Mouse (Mus musculus) liver, embryonic 14.5 days (tissue): Measurements from ENCODE around the gene BC051019. TPM values are rescaled to one million over a fixed set of nuclear protein-coding genes. Genes with fewer than 3 reads are reported as not detected.

Source experiments
- ATAC-seq: fragments of 200-750 bp; cut with Nextera tagmentation; 2 replicates; pipeline ENCODE4 v1.8.0; 2017; ENCODE audit warnings: moderate number of reproducible peaks, mild to moderate bottlenecking, moderate library complexity; ENCODE audit not compliant: insufficient read depth
- DNase-seq, 3 experiments: peaks; one replicate each; pipeline ENCODE4 v3.0.0-alpha.2; 2012 to 2013; ENCODE audit warnings: low read depth in 3 of 3, low spot score in 3 of 3
- H3K27ac ChIP-seq: fragments of 300-500 bp; sonication (generic); 2 replicates; pipeline ENCODE4 v1.5.1; 2014; ENCODE audit warnings: moderate library complexity, mild to moderate bottlenecking, control low read depth, inconsistent platforms
- H3K27me3 ChIP-seq: fragments of 300-500 bp; sonication (generic); 2 replicates; pipeline ENCODE4 v1.6.1; 2014; ENCODE audit warnings: mild to moderate bottlenecking, low read length, moderate library complexity; ENCODE audit not compliant: control insufficient read depth, insufficient read depth
- H3K36me3 ChIP-seq: fragments of 300-500 bp; sonication (generic); replicated peaks from 2 replicates; pipeline ENCODE4 v1.6.1; 2014; ENCODE audit warnings: low read depth; ENCODE audit not compliant: control insufficient read depth, insufficient read depth
- H3K4me1 ChIP-seq, 2 experiments: fragments of 200-500 bp in 1 of 2; fragments of 300-500 bp in 1 of 2; sonication (generic) in 1 of 2; replicated peaks; 2 replicates each; pipeline ENCODE4 v1.6.1; 2012 to 2014; ENCODE audit warnings: antibody characterized with exemption in 1 of 2, inconsistent platforms in 1 of 2, low read length in 1 of 2; ENCODE audit not compliant: control insufficient read depth in 2 of 2, insufficient read depth in 2 of 2
- H3K4me2 ChIP-seq: fragments of 300-500 bp; sonication (generic); 2 replicates; pipeline ENCODE4 v1.6.1; 2014; ENCODE audit warnings: low read depth, mild to moderate bottlenecking, control low read depth, moderate library complexity
- H3K4me3 ChIP-seq, 2 experiments: fragments of 200-500 bp in 1 of 2; fragments of 300-500 bp in 1 of 2; sonication (generic) in 1 of 2; 2 replicates each; pipeline ENCODE4 v1.5.1; 2012 to 2014; ENCODE audit warnings: low read depth in 2 of 2, low read length in 2 of 2, mild to moderate bottlenecking in 2 of 2, control low read depth in 1 of 2, inconsistent platforms in 1 of 2, moderate library complexity in 1 of 2; ENCODE audit not compliant: insufficient read depth in 1 of 2
- H3K9ac ChIP-seq: fragments of 300-500 bp; sonication (generic); replicated peaks from 2 replicates; pipeline ENCODE4 v1.6.1; 2014; ENCODE audit warnings: mild to moderate bottlenecking, control low read depth, moderate library complexity
- H3K9me3 ChIP-seq: fragments of 300-500 bp; sonication (generic); 2 replicates; pipeline ENCODE4 v1.6.1; 2016; ENCODE audit warnings: low read length, mixed read lengths; ENCODE audit not compliant: control insufficient read depth
- CTCF ChIP-seq: IDR thresholded peaks from 2 replicates; pipeline ENCODE4 v1.5.1; 2016; ENCODE audit warnings: antibody characterized with exemption, low read depth, control low read depth
- EP300 ChIP-seq: IDR thresholded peaks from 2 replicates; pipeline ENCODE4 v1.6.1; 2016; ENCODE audit warnings: antibody characterized with exemption, low read depth
- WGBS: fragments of 180-500 bp; shearing (Covaris S2); extraction: QIAGEN DNeasy Blood & Tissue Kit; methylation state at CpG from one replicate; pipeline ENCODE4 v1.1.7; 2014; ENCODE audit not compliant: insufficient replicate concordance; 5-methylcytosine and 5-hydroxymethylcytosine counted together
- polyA plus RNA-seq, 2 experiments: library from polyadenylated mRNA; depleted of rRNA in 1 of 2; stranded (reverse) in 1 of 2; unstranded in 1 of 2; fragments of >200 nt; fragmentation: Nextera tagmentation in 1 of 2; extraction: Ambion mirVana in 1 of 2; gene quantifications; 2 replicates each; pipeline versions ENCODE4 v1.2.1 to v1.2.3; 2012 to 2014

BC051019 gene
- polyA plus RNA-seq, 2 experiments = 0.07 to 0.19 TPM

DNA sequence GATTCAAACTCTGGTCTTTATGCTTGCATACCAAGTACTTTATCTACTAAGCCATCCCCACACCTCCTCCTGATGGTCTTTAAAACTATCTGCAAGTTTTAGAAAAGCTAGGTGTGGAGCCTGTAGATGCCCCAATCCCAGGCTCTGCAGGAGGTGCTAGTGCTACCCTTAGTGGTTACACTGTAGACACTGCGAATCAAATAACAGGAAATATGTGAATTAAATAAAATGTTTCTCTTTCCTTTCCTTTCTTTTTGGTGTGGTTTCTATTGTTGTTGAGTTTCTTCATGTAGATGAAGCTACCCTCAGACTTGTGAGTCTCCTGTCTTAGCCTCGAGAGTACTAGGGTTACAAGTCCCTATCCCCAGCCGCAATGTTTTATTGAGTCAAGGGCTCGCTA lies 18.1 kb upstream of the BC051019 start:
- ATAC-seq = no peak
- TF ChIP-seq CTCF = no peak
- TF ChIP-seq EP300 = no peak
- no peak overlapping the region for H3K9ac ChIP-seq
- peaks cover 9% of the 10 kb centered on the region for H3K36me3 ChIP-seq
- no peaks in the 10 kb centered on the region for H3K27me3 ChIP-seq
- H3K4me2 ChIP-seq = no peak overlapping the region
- no peak overlapping the region for H3K4me3 ChIP-seq
- H3K9me3 ChIP-seq = no peaks in the 10 kb centered on the region
- WGBS = 84% methylated on average over 4 of the region's 4 CpGs
- no peak for DNase-seq
- no peak overlapping the region for H3K27ac ChIP-seq
- no peaks in the 10 kb centered on the region for H3K4me1 ChIP-seq

DNA sequence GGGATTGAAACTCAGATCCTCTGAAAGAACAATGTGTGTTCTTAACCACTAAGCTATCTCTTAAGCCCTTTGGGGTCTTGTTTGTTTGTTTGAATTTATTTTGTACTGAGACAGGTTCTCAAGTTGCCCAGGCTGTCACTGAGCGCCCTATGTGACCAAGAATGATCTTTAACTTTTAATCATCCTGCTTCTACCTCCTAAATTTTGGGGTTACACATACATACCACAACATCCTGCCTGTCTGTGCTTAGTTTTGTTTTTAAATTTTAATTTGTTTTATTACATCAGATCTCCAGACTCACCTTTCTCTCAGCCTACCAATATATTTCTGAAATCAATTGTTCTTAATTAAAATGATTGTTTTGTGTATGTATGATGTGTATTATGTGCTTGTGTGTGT lies 17.4 kb upstream of the BC051019 start:
- H3K4me2 ChIP-seq = no peak overlapping the region
- ATAC-seq (no peak), DNase-seq (no peak)
- no peak for TF ChIP-seq CTCF
- no peak for TF ChIP-seq EP300
- no peak overlapping the region for H3K27ac ChIP-seq
- H3K36me3 ChIP-seq = peaks cover 9% of the 10 kb centered on the region
- no peaks in the 10 kb centered on the region for H3K4me1 ChIP-seq
- WGBS = 84% methylated on average over 1 of the region's 1 CpGs
- no peak overlapping the region for H3K9ac ChIP-seq
- no peaks in the 10 kb centered on the region for H3K27me3 ChIP-seq
- H3K4me3 ChIP-seq = no peak overlapping the region
- H3K9me3 ChIP-seq = no peaks in the 10 kb centered on the region

DNA sequence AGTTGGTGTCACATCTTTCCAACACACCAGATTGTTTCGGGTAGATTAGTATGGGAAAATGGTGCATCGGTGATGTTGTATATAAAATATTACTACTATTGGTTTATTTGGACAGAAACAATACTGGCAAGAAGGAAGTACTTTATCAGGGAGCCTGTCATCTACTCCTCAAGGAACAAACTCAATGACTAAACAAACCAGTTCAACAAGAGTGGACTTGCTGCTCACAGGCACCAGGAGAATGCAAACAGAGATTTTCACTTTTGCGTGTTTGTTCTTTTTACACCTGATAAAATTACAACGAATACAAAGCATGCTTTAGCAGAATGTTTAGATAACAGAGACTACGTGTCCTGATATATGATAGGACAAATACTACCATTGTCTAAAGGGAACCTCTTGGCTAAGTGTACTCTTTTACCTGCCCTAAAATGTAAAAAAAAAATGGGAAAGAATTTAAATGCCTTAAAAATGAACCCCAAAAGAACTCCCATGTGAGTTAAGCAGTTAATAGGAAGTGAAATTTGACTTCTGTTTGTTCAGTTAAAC lies 16.2 kb upstream of the BC051019 start:
- 67% methylated on average over 5 of the region's 5 CpGs for WGBS
- peaks cover 8% of the 10 kb centered on the region for H3K36me3 ChIP-seq
- no peak overlapping the region for H3K4me3 ChIP-seq
- H3K27me3 ChIP-seq = no peaks in the 10 kb centered on the region
- H3K9me3 ChIP-seq = no peaks in the 10 kb centered on the region
- no peak overlapping the region for H3K27ac ChIP-seq
- no peaks in the 10 kb centered on the region for H3K4me1 ChIP-seq
- no peak overlapping the region for H3K9ac ChIP-seq
- ATAC-seq (no peak), DNase-seq (no peak)
- H3K4me2 ChIP-seq = no peak overlapping the region
- TF ChIP-seq EP300 (no peak), CTCF (no peak)

- Histone ChIP-seq H3K9ac (no peak overlapping the region), H3K27me3 (no peaks in the 10 kb centered on the region), H3K4me2 (no peak overlapping the region), H3K9me3 (no peaks in the 10 kb centered on the region), H3K4me3 (no peak overlapping the region), H3K4me1 (no peaks in the 10 kb centered on the region), H3K36me3 (peaks cover 2% of the 10 kb centered on the region), H3K27ac (no peak overlapping the region)
- ATAC-seq = no peak
- TF ChIP-seq EP300 = no peak
- TF ChIP-seq CTCF = no peak
- WGBS = 72% methylated on average over 4 of the region's 4 CpGs
- no peak for DNase-seq
These were observed 11.2 kb upstream of the BC051019 start for GRCm38 (mm10) chr7:109734806-109735205.

DNA sequence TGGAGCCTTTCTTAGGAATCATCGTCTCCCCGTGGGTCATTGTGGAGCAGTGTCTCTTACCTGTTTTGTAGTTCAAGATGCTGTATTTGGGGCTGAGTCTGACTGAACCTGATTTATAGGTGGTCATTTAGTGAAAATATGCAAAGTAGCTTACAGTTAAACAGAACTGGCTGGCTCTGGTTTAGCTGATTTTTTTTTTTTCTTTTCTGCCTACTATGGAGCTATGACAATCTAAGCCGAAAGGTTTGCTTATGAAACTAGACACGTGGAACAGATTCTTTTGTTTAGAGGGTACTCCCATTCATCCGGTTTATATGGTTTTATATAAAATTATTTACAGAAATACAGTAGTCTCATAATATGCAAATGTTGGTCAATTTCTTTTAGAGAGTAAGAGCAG lies 8.0 kb upstream of the BC051019 start, which contains the start of gene Ascl3:
Gene Ascl3 (minus strand): TSS at position 101 of the 400 bp plus-strand sequence.
- Histone ChIP-seq H3K36me3 (peaks cover 2% of the 10 kb centered on the region), H3K27ac (no peak within 1 kb of the TSS), H3K4me2 (no peak within 1 kb of the TSS), H3K27me3 (no peaks in the 10 kb centered on the region), H3K9ac (no peak within 1 kb of the TSS), H3K9me3 (no peaks in the 10 kb centered on the region), H3K4me1 (no peaks in the 10 kb centered on the region), H3K4me3 (no peak within 1 kb of the TSS)
- TF ChIP-seq EP300 (no peak), CTCF (no peak)
- ATAC-seq (no peak), DNase-seq (no peak)
- WGBS = 67% methylated on average over 5 of the region's 5 CpGs
